Mouse (Mus musculus) limb, embryonic 13.5 days (tissue): ENCODE measurements around the gene Vav2. TPM values are rescaled to one million over a fixed set of nuclear protein-coding genes. Genes with fewer than 3 reads are reported as not detected.

Source experiments
- ATAC-seq: fragments of 200-750 bp; cut with Nextera tagmentation; 2 replicates; pipeline ENCODE4 v1.8.0; 2017; ENCODE audit warnings: low read depth, moderate number of reproducible peaks, moderate TSS enrichment; ENCODE audit not compliant: low FRiP score
- H3K27ac ChIP-seq: fragments of 300-500 bp; sonication (generic); 2 replicates; pipeline ENCODE4 v1.5.1; 2015; ENCODE audit warnings: inconsistent platforms, mild to moderate bottlenecking, moderate library complexity
- H3K27me3 ChIP-seq: fragments of 300-500 bp; sonication (generic); 2 replicates; pipeline ENCODE4 v1.6.1; 2015; ENCODE audit warnings: mild to moderate bottlenecking, inconsistent platforms
- H3K36me3 ChIP-seq: fragments of 300-500 bp; sonication (generic); 2 replicates; pipeline ENCODE4 v1.6.1; 2015; ENCODE audit warnings: inconsistent platforms, mild to moderate bottlenecking, moderate library complexity
- H3K4me1 ChIP-seq: fragments of 300-500 bp; sonication (generic); 2 replicates; pipeline ENCODE4 v1.6.1; 2015; ENCODE audit warnings: inconsistent platforms
- H3K4me2 ChIP-seq: fragments of 300-500 bp; sonication (generic); replicated peaks from 2 replicates; pipeline ENCODE4 v1.6.1; 2015; ENCODE audit warnings: inconsistent platforms, mild to moderate bottlenecking, moderate library complexity
- H3K4me3 ChIP-seq: fragments of 300-500 bp; sonication (generic); 2 replicates; pipeline ENCODE4 v1.5.1; 2015; ENCODE audit warnings: moderate library complexity, mild to moderate bottlenecking, inconsistent platforms
- H3K9ac ChIP-seq: fragments of 300-500 bp; sonication (generic); 2 replicates; pipeline ENCODE4 v1.6.1; 2015; ENCODE audit warnings: mild to moderate bottlenecking, inconsistent platforms
- H3K9me3 ChIP-seq: fragments of 300-500 bp; sonication (generic); 2 replicates; pipeline ENCODE4 v1.6.1; 2016; ENCODE audit warnings: inconsistent platforms
- WGBS: fragments of 180-500 bp; shearing (Covaris S2); methylation state at CpG from one replicate; pipeline ENCODE4 v1.1.7; 2015; 5-methylcytosine and 5-hydroxymethylcytosine counted together
- polyA plus RNA-seq: library from polyadenylated mRNA; unstranded; fragments of >200 nt; fragmentation: Nextera tagmentation; extraction: Ambion mirVana; gene quantifications from 2 replicates; pipeline ENCODE4 v1.2.1, GENCODE M21; 2015

Gene Vav2
- polyA plus RNA-seq, 1 experiment from 2014 or later, result 5.7 TPM

DNA sequence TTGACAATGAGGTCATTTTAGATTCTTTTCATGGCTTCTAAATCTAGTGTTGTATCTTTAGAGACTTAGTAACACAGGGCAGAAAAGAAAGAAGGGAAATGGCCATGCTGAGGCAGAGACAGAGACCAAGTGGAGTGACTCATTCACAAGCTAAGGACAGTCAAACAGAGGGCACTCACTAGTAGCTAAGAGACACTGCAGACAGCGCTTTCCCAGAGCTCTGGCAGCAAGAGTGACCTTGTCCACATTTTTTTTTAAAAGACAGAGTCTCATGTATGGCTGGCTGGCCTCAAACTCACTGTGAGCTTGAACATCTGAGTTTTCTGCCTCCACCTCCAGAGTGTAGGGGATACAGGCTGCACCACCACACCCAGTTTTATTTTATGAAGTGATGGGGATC is 11.0 kb upstream of the Vav2 start:
- ATAC-seq, result no peak
- Histone ChIP-seq H3K4me1 (peaks cover 8% of the 10 kb centered on the region), H3K4me2 (no peak overlapping the region), H3K9ac (no peak overlapping the region), H3K4me3 (no peak overlapping the region), H3K36me3 (no peaks in the 10 kb centered on the region), H3K27me3 (no peaks in the 10 kb centered on the region), H3K9me3 (no peaks in the 10 kb centered on the region), H3K27ac (no peak overlapping the region)
- WGBS, result 58% methylated on average over 1 of the region's 1 CpGs

GRCm38 (mm10) chr2:27432599-27432998 is 5.8 kb upstream of the Vav2 start:
- no peak for ATAC-seq
- 88% methylated on average over 2 of the region's 2 CpGs for WGBS
- H3K4me2 ChIP-seq, result no peak overlapping the region

DNA sequence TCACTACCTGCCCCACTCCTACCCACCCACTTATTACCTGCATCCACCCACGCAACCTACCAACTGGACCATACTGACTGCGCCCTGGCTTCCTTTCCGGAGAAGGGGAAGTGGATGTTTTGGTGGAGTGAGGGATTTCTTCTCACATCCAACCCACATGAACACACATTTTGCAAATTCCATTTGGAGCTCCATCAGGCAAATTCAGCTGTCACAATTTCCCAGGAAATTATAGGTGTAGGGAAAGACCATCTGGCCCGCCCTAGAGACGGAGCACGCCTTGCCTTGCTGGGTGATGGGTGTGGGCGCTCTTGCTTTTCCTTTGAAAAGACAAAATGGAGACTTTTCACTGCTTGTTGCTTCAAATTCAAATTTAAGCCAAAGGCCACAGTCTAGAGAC is 3.8 kb upstream of the Vav2 start:
- H3K4me3 ChIP-seq, result no peak overlapping the region
- no peaks in the 10 kb centered on the region for H3K9me3 ChIP-seq
- peaks cover 10% of the 10 kb centered on the region for H3K4me1 ChIP-seq
- H3K4me2 ChIP-seq, result no peak overlapping the region
- ATAC-seq, result no peak
- H3K36me3 ChIP-seq, result no peaks in the 10 kb centered on the region
- H3K9ac ChIP-seq, result no peak overlapping the region
- H3K27me3 ChIP-seq, result no peaks in the 10 kb centered on the region
- no peak overlapping the region for H3K27ac ChIP-seq
- 84% methylated on average over 7 of the region's 7 CpGs for WGBS

More at GRCm38 (mm10) chr2:27432599-27432998, 5.8 kb upstream of the Vav2 start:
- Histone ChIP-seq H3K9ac (no peak overlapping the region), H3K4me1 (peaks cover 4% of the 10 kb centered on the region), H3K4me3 (no peak overlapping the region), H3K9me3 (no peaks in the 10 kb centered on the region), H3K36me3 (no peaks in the 10 kb centered on the region), H3K27me3 (no peaks in the 10 kb centered on the region), H3K27ac (no peak overlapping the region)

GRCm38 (mm10) chr2:27428071-27428470 is 1.2 kb upstream of the Vav2 start:
- no peak overlapping the region for H3K9ac ChIP-seq
- H3K9me3 ChIP-seq, result no peaks in the 10 kb centered on the region

GRCm38 (mm10) chr2:27426406-27426854 is 403 bp downstream of the Vav2 start:
- no peak; the same call in none of the 2 replicates for ATAC-seq
- no peaks in the 10 kb centered on the region for H3K27me3 ChIP-seq
- no peaks in the 10 kb centered on the region for H3K36me3 ChIP-seq
- H3K9ac ChIP-seq, result peak overlapping the region; percentile 80
- peaks cover 40% of the 10 kb centered on the region for H3K4me1 ChIP-seq
- H3K27ac ChIP-seq, result peak overlapping the region; percentile 70; the same call in 1 of the 2 replicates
- peak overlapping the region; percentile 85 for H3K4me2 ChIP-seq
- H3K4me3 ChIP-seq, result peak overlapping the region; percentile 90
- H3K9me3 ChIP-seq, result no peaks in the 10 kb centered on the region
- WGBS, result under 1% methylated on average over 53 of the region's 64 CpGs

More at GRCm38 (mm10) chr2:27428071-27428470, 1.2 kb upstream of the Vav2 start:
- Histone ChIP-seq H3K36me3 (no peaks in the 10 kb centered on the region), H3K27ac (no peak overlapping the region), H3K4me1 (peaks cover 30% of the 10 kb centered on the region), H3K4me2 (peak overlapping the region; percentile 85; the same call in 1 of the 2 replicates), H3K27me3 (no peaks in the 10 kb centered on the region), H3K4me3 (no peak overlapping the region)
- WGBS, result 0% methylated on average over 4 of the region's 4 CpGs
- ATAC-seq, result peak; percentile 18; the same call in 1 of the 2 replicates

DNA sequence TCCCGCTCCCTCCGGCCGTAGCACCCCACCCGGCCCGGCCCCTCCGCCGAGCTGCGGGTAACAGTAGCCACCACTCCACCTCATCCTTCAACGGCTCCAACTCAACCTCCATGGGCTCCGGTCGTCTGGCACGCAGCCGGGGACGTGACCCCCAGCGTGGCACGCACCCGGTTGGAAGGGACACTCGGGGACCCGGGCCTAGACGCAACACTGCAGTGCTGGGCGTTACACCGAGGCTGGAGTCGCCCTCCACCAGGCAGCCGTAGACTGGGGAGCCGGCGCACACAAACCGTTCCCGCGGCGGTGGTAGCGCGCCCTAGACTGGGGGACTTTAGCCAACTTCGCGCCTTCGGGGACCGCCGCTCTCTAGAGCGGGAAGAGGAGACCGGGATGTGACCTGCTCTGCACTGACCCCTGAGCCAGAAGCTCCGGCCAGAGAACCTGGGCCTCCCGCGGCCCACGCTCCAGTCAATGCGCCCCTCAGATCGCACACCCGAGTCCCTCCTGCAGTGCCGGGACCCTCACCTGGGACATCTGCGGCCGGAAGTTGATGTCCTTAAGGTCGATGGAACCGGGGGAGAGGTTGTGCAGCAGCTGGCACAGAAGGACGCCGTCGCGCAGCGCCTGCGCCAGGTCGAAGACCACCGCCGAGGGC is 955 bp downstream of the Vav2 start:
- H3K4me2 ChIP-seq, result peak overlapping the region; percentile 85
- no peaks in the 10 kb centered on the region for H3K27me3 ChIP-seq
- peak; percentile 1; the same call in 1 of the 2 replicates for ATAC-seq
- H3K27ac ChIP-seq, result no peak overlapping the region
- H3K9me3 ChIP-seq, result no peaks in the 10 kb centered on the region
- H3K9ac ChIP-seq, result peak overlapping the region; percentile 80
- no peaks in the 10 kb centered on the region for H3K36me3 ChIP-seq
- H3K4me1 ChIP-seq, result peaks cover 42% of the 10 kb centered on the region
- WGBS, result under 1% methylated on average over 57 of the region's 60 CpGs
- peak overlapping the region; percentile 90 for H3K4me3 ChIP-seq

- peak overlapping the region; percentile 90 for H3K4me3 ChIP-seq
- peak overlapping the region; percentile 85 for H3K4me2 ChIP-seq
- ATAC-seq, result no peak
- H3K9ac ChIP-seq, result peak overlapping the region; percentile 80
- H3K9me3 ChIP-seq, result no peaks in the 10 kb centered on the region
- peaks cover 42% of the 10 kb centered on the region for H3K4me1 ChIP-seq
- under 1% methylated on average over 20 of the region's 20 CpGs for WGBS
- H3K27ac ChIP-seq, result no peak overlapping the region
- no peaks in the 10 kb centered on the region for H3K36me3 ChIP-seq
- no peaks in the 10 kb centered on the region for H3K27me3 ChIP-seq
These were observed 1.6 kb downstream of the Vav2 start for GRCm38 (mm10) chr2:27425161-27425611.

GRCm38 (mm10) chr2:27423596-27423995 is 3.2 kb downstream of the Vav2 start:
- Histone ChIP-seq H3K4me3 (0 out of 2 replicates have a peak overlapping the region, but pooled peaks have one; percentile 7), H3K27ac (no peak overlapping the region), H3K36me3 (no peaks in the 10 kb centered on the region), H3K4me2 (peak overlapping the region; percentile 85), H3K9ac (no peak overlapping the region), H3K4me1 (peaks cover 54% of the 10 kb centered on the region), H3K9me3 (no peaks in the 10 kb centered on the region), H3K27me3 (no peaks in the 10 kb centered on the region)
- no peak for ATAC-seq
- WGBS, result 44% methylated on average over 7 of the region's 7 CpGs

- peaks cover 65% of the 10 kb centered on the region for H3K4me1 ChIP-seq
- no peaks in the 10 kb centered on the region for H3K27me3 ChIP-seq
- WGBS, result 80% methylated on average over 20 of the region's 20 CpGs
- H3K9ac ChIP-seq, result no peak overlapping the region; the same call in 1 of the 2 replicates
- H3K27ac ChIP-seq, result no peak overlapping the region
- no peaks in the 10 kb centered on the region for H3K36me3 ChIP-seq
- H3K4me3 ChIP-seq, result no peak overlapping the region
- no peak overlapping the region for H3K4me2 ChIP-seq
- H3K9me3 ChIP-seq, result no peaks in the 10 kb centered on the region
- no peak for ATAC-seq
These were observed 5.4 kb downstream of the Vav2 start for GRCm38 (mm10) chr2:27421293-27422068.

GRCm38 (mm10) chr2:27418577-27419070 is 8.2 kb downstream of the Vav2 start:
- no peak overlapping the region for H3K27ac ChIP-seq
- H3K9me3 ChIP-seq, result no peaks in the 10 kb centered on the region
- H3K9ac ChIP-seq, result 0 out of 2 replicates have a peak overlapping the region, but pooled peaks have one; percentile 19
- H3K4me2 ChIP-seq, result no peak overlapping the region
- no peaks in the 10 kb centered on the region for H3K27me3 ChIP-seq
- H3K4me1 ChIP-seq, result peaks cover 79% of the 10 kb centered on the region
- H3K4me3 ChIP-seq, result no peak overlapping the region
- ATAC-seq, result no peak
- whole genome bisulfite sequencing, result 40% methylated on average over 6 of the region's 6 CpGs
- no peaks in the 10 kb centered on the region for H3K36me3 ChIP-seq

- no peak overlapping the region for H3K4me2 ChIP-seq
- ATAC-seq, result no peak
- no peak overlapping the region for H3K4me3 ChIP-seq
- H3K9ac ChIP-seq, result no peak overlapping the region
- no peaks in the 10 kb centered on the region for H3K27me3 ChIP-seq
- peaks cover 76% of the 10 kb centered on the region for H3K4me1 ChIP-seq
- no peaks in the 10 kb centered on the region for H3K9me3 ChIP-seq
- WGBS, result 63% methylated on average over 5 of the region's 5 CpGs
- no peaks in the 10 kb centered on the region for H3K36me3 ChIP-seq
- H3K27ac ChIP-seq, result no peak overlapping the region
These were observed 9.1 kb downstream of the Vav2 start for GRCm38 (mm10) chr2:27417648-27418153.

DNA sequence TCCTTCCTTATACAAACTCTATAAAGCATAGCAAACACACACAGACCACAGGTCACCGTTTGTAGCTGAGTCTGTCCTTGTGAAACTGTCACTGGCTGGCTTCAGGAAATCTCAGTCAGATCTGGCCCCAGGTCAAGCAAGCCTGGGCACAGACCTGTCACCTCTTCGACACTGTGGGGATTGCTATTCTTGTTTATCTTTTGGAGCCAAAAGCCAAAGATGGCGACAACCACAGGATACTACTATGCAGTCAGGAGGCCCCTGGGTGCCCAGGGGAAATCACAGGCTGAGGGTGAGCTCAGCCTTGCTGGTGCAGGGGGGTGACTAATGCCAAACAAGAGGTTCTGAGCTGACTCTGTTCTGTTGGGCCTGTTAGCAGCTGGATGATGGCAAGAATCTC is 10.4 kb downstream of the Vav2 start:
- ATAC-seq, result no peak
- H3K4me2 ChIP-seq, result peak overlapping the region; percentile 9; the same call in 1 of the 2 replicates
- H3K9me3 ChIP-seq, result no peaks in the 10 kb centered on the region
- no peaks in the 10 kb centered on the region for H3K27me3 ChIP-seq
- H3K9ac ChIP-seq, result 0 out of 2 replicates have a peak overlapping the region, but pooled peaks have one; percentile 19
- H3K4me1 ChIP-seq, result peaks cover 82% of the 10 kb centered on the region
- 23% methylated on average over 3 of the region's 3 CpGs for WGBS
- H3K27ac ChIP-seq, result peak overlapping the region; percentile 53; the same call in 1 of the 2 replicates
- no peak overlapping the region for H3K4me3 ChIP-seq
- no peaks in the 10 kb centered on the region for H3K36me3 ChIP-seq
